Mouse (Mus musculus) cerebellum, adult 11 months (tissue): ENCODE measurements around the gene Glp2r.

ENCODE experiments used
- DNase-seq: peaks from one replicate; pipeline ENCODE4 v3.0.0; 2022

The Glp2r gene

GRCm38 (mm10) chr11:67632906-67633305 is 138.0 kb downstream of the Glp2r start:
- DNase-seq: no peak

- DNase-seq: no peak
Measured at GRCm38 (mm10) chr11:67628522-67628921, 142.4 kb downstream of the Glp2r start.

GRCm38 (mm10) chr11:67627179-67627578 is 143.8 kb downstream of the Glp2r start:
- no peak for DNase-seq

- no peak for DNase-seq
Measured at GRCm38 (mm10) chr11:67622340-67622739, 148.6 kb downstream of the Glp2r start.

- no peak for DNase-seq
Measured at GRCm38 (mm10) chr11:67616557-67617239, 154.3 kb downstream of the Glp2r start.

- DNase-seq: no peak
Measured at GRCm38 (mm10) chr11:67612158-67612839, 158.7 kb downstream of the Glp2r start.
